Mouse (Mus musculus) megakaryocyte, adult 5-6 weeks (primary cell): ENCODE results near the gene Ifna15. TPM values are rescaled to one million over a fixed set of nuclear protein-coding genes. Genes with fewer than 3 reads are reported as not detected.

ENCODE experiments used
- ATAC-seq: 2 replicates; pipeline ENCODE4 v1.8.0; 2016; ENCODE audit warnings: mild to moderate bottlenecking, inconsistent platforms; ENCODE audit not compliant: poor library complexity, severe bottlenecking
- total RNA-seq, 2 experiments: library from RNA; stranded (forward) in 1 of 2; stranded (reverse) in 1 of 2; fragments of 153-499, 151-499 nt in 1 of 2; fragments of 221-1000, 200-1000 nt in 1 of 2; gene quantifications; 2 replicates each; pipeline versions ENCODE4 v1.2.3 to v1.2.4; 2015 to 2017

Ifna15 gene
- total RNA-seq, 2 experiments from 2014 or later = not detected

GRCm38 (mm10) chr4:88515250-88515649, 42.8 kb downstream of the Ifna15 start:
- ATAC-seq = no peak

GRCm38 (mm10) chr4:88514403-88514802, 43.6 kb downstream of the Ifna15 start:
- peak; percentile 83 for ATAC-seq

- no peak for ATAC-seq
Observed at GRCm38 (mm10) chr4:88513743-88514142, 44.3 kb downstream of the Ifna15 start.

Other genes with a start within 250 kb of the Ifna15 start
- 112 and 118 TPM in 2 replicates for gene Hacd4, start 119.3 kb downstream of the Ifna15 start, total RNA-seq (2015)
- 70.7 and 72.7 TPM in 2 replicates for gene Hacd4, start 119.3 kb downstream of the Ifna15 start, total RNA-seq (2017)
- gene Ifnb1, start 35.5 kb downstream of the Ifna15 start, total RNA-seq (2015) = not detected in 2 replicates
- not detected in 2 replicates for gene Ifnb1, start 35.5 kb downstream of the Ifna15 start, total RNA-seq (2017)
- gene Ifna14, start 13.6 kb upstream of the Ifna15 start, total RNA-seq (2015) = not detected in 2 replicates
- gene Ifna14, start 13.6 kb upstream of the Ifna15 start, total RNA-seq (2017) = not detected in 2 replicates
- not detected in 2 replicates for gene Ifna9, start 34.1 kb upstream of the Ifna15 start, total RNA-seq (2015)
- gene Ifna9, start 34.1 kb upstream of the Ifna15 start, total RNA-seq (2017) = not detected in 2 replicates
- gene Ifna12, start 45.1 kb upstream of the Ifna15 start, total RNA-seq (2015) = not detected in 2 replicates
- gene Ifna12, start 45.1 kb upstream of the Ifna15 start, total RNA-seq (2017) = not detected in 2 replicates
- not detected in 2 replicates for gene C87499, start 76.2 kb upstream of the Ifna15 start, total RNA-seq (2015)
- not detected in 2 replicates for gene C87499, start 76.2 kb upstream of the Ifna15 start, total RNA-seq (2017)
- gene Ifna13, start 86.2 kb upstream of the Ifna15 start, total RNA-seq (2015) = not detected in 2 replicates
- gene Ifna13, start 86.2 kb upstream of the Ifna15 start, total RNA-seq (2017) = not detected in 2 replicates
- not detected in 2 replicates for gene Ifna16, start 118.7 kb upstream of the Ifna15 start, total RNA-seq (2015)
- not detected in 2 replicates for gene Ifna16, start 118.7 kb upstream of the Ifna15 start, total RNA-seq (2017)
- gene Ifna2, start 125.7 kb upstream of the Ifna15 start, total RNA-seq (2015) = not detected in 2 replicates
- not detected in 2 replicates for gene Ifna2, start 125.7 kb upstream of the Ifna15 start, total RNA-seq (2017)
- not detected in 2 replicates for gene Ifnab, start 133.1 kb upstream of the Ifna15 start, total RNA-seq (2015)
- not detected in 2 replicates for gene Ifnab, start 133.1 kb upstream of the Ifna15 start, total RNA-seq (2017)
- gene Gm26566, start 163.6 kb upstream of the Ifna15 start, total RNA-seq (2015) = not detected in 2 replicates
- 0.55 TPM in 1 of 2 replicates, not detected in the other for gene Gm26566, start 163.6 kb upstream of the Ifna15 start, total RNA-seq (2017)
- gene Klhl9, start 164.2 kb upstream of the Ifna15 start, total RNA-seq (2015) = 56.7 and 61.1 TPM in 2 replicates
- gene Klhl9, start 164.2 kb upstream of the Ifna15 start, total RNA-seq (2017) = 83.8 and 85.5 TPM in 2 replicates
- gene Gm13271, start 196.6 kb upstream of the Ifna15 start, total RNA-seq (2015) = not detected in 2 replicates
- not detected in 2 replicates for gene Gm13271, start 196.6 kb upstream of the Ifna15 start, total RNA-seq (2017)
- not detected in 2 replicates for gene Gm13283, start 201.9 kb upstream of the Ifna15 start, total RNA-seq (2015)
- gene Gm13283, start 201.9 kb upstream of the Ifna15 start, total RNA-seq (2017) = 0.18 and 0.20 TPM in 2 replicates
- gene Gm13290, start 215.6 kb upstream of the Ifna15 start, total RNA-seq (2015) = not detected in 2 replicates
- gene Gm13290, start 215.6 kb upstream of the Ifna15 start, total RNA-seq (2017) = not detected in 2 replicates
- not detected in 2 replicates for gene Gm13289, start 218.7 kb upstream of the Ifna15 start, total RNA-seq (2015)
- gene Gm13289, start 218.7 kb upstream of the Ifna15 start, total RNA-seq (2017) = not detected in 2 replicates
- gene Gm13272, start 221.6 kb upstream of the Ifna15 start, total RNA-seq (2015) = not detected in 2 replicates
- gene Gm13272, start 221.6 kb upstream of the Ifna15 start, total RNA-seq (2017) = not detected in 2 replicates
- gene Ifnz, start 223.9 kb upstream of the Ifna15 start, total RNA-seq (2015) = not detected in 2 replicates
- gene Ifnz, start 223.9 kb upstream of the Ifna15 start, total RNA-seq (2017) = not detected in 2 replicates
- not detected in 2 replicates for gene Gm13276, start 227.5 kb upstream of the Ifna15 start, total RNA-seq (2015)
- gene Gm13276, start 227.5 kb upstream of the Ifna15 start, total RNA-seq (2017) = not detected in 2 replicates
- not detected in 2 replicates for gene Gm13277, start 230.4 kb upstream of the Ifna15 start, total RNA-seq (2015)
- gene Gm13277, start 230.4 kb upstream of the Ifna15 start, total RNA-seq (2017) = not detected in 2 replicates
- gene Gm13278, start 233.3 kb upstream of the Ifna15 start, total RNA-seq (2015) = not detected in 2 replicates
- gene Gm13278, start 233.3 kb upstream of the Ifna15 start, total RNA-seq (2017) = not detected in 2 replicates
- not detected in 2 replicates for gene Gm13275, start 236.2 kb upstream of the Ifna15 start, total RNA-seq (2015)
- not detected in 2 replicates for gene Gm13275, start 236.2 kb upstream of the Ifna15 start, total RNA-seq (2017)
- not detected in 2 replicates for gene Gm13279, start 239.2 kb upstream of the Ifna15 start, total RNA-seq (2015)
- gene Gm13279, start 239.2 kb upstream of the Ifna15 start, total RNA-seq (2017) = not detected in 2 replicates
- gene Gm13285, start 241.4 kb upstream of the Ifna15 start, total RNA-seq (2015) = not detected in 2 replicates
- not detected in 2 replicates for gene Gm13285, start 241.4 kb upstream of the Ifna15 start, total RNA-seq (2017)
- gene Gm13287, start 245.0 kb upstream of the Ifna15 start, total RNA-seq (2015) = not detected in 2 replicates
- not detected in 2 replicates for gene Gm13287, start 245.0 kb upstream of the Ifna15 start, total RNA-seq (2017)
- gene Gm13288, start 247.3 kb upstream of the Ifna15 start, total RNA-seq (2015) = not detected in 2 replicates
- gene Gm13288, start 247.3 kb upstream of the Ifna15 start, total RNA-seq (2017) = not detected in 2 replicates